Mouse (Mus musculus) frontal cortex, postnatal 36 days (tissue): Measurements from ENCODE around the gene Zbtb1.

ENCODE experiments used
- DNase-seq, 2 experiments: peaks; one replicate each; pipeline ENCODE4 v3.0.0; 2022; ENCODE audit warnings: low spot score in 2 of 2

The Zbtb1 gene

GRCm38 (mm10) chr12:76369206-76369977 is 674 bp upstream of the Zbtb1 start, which contains the start of gene Zbtb25:
TSS of gene Zbtb25 (minus strand) at chr12:76369602.
- DNase-seq, result peak; percentile 82 to 92

GRCm38 (mm10) chr12:76370831-76371571 is 935 bp downstream of the Zbtb1 start:
- peak; percentile 56 to 63 for DNase-seq

- no peak for DNase-seq
Observed at GRCm38 (mm10) chr12:76372046-76372445, 2.0 kb downstream of the Zbtb1 start.

GRCm38 (mm10) chr12:76372881-76373818 is 3.1 kb downstream of the Zbtb1 start:
- DNase-seq, result no peak

GRCm38 (mm10) chr12:76373991-76374390 is 3.9 kb downstream of the Zbtb1 start:
- DNase-seq, result no peak

GRCm38 (mm10) chr12:76374911-76375310 is 4.8 kb downstream of the Zbtb1 start:
- no peak for DNase-seq

GRCm38 (mm10) chr12:76375506-76375905 is 5.4 kb downstream of the Zbtb1 start:
- DNase-seq, result no peak

- peak in 1 of 2 experiments; percentile 17 for DNase-seq
Observed at GRCm38 (mm10) chr12:76376649-76377048, 6.6 kb downstream of the Zbtb1 start.

- no peak for DNase-seq
Observed at GRCm38 (mm10) chr12:76377059-76377458, 7.0 kb downstream of the Zbtb1 start.

GRCm38 (mm10) chr12:76377726-76378125 is 7.7 kb downstream of the Zbtb1 start:
- no peak for DNase-seq

- DNase-seq, result no peak
Observed at GRCm38 (mm10) chr12:76378556-76378955, 8.5 kb downstream of the Zbtb1 start.

- no peak for DNase-seq
Observed at GRCm38 (mm10) chr12:76380151-76380550, 10.1 kb downstream of the Zbtb1 start.

- no peak for DNase-seq
Observed at GRCm38 (mm10) chr12:76385342-76385741, 15.3 kb downstream of the Zbtb1 start.

- no peak for DNase-seq
Observed at GRCm38 (mm10) chr12:76388794-76389193, 18.7 kb downstream of the Zbtb1 start.

GRCm38 (mm10) chr12:76391595-76392271 is 21.7 kb downstream of the Zbtb1 start:
- DNase-seq, result no peak

- no peak for DNase-seq
Observed at GRCm38 (mm10) chr12:76392979-76393378, 22.9 kb downstream of the Zbtb1 start.

GRCm38 (mm10) chr12:76397281-76397680 is 27.2 kb downstream of the Zbtb1 start:
- DNase-seq, result no peak

- DNase-seq, result no peak
Observed at GRCm38 (mm10) chr12:76401674-76402073, 31.6 kb downstream of the Zbtb1 start.

GRCm38 (mm10) chr12:76402991-76403885 is 33.2 kb downstream of the Zbtb1 start:
- peak in 1 of 2 experiments; percentile 8 for DNase-seq

GRCm38 (mm10) chr12:76403886-76404537 is 33.9 kb downstream of the Zbtb1 start, which contains the start of gene Hspa2:
TSS of gene Hspa2 (plus strand) at chr12:76404176.
- DNase-seq, result peak; percentile 100
